Mouse (Mus musculus) naive thymus-derived CD4-positive, alpha-beta T cell, adult 2 months (primary cell): ENCODE results near the gene Nbeal1.

Source experiments
- DNase-seq: peaks from one replicate; pipeline ENCODE4 v3.0.0-alpha.2; 2011; ENCODE audit warnings: low read depth

Gene Nbeal1

GRCm38 (mm10) chr1:60343630-60344455 lies 163.4 kb downstream of the Nbeal1 start:
- DNase-seq: no peak

- DNase-seq: no peak
Observed at GRCm38 (mm10) chr1:60344670-60345069, 164.3 kb downstream of the Nbeal1 start.

GRCm38 (mm10) chr1:60345712-60346111 lies 165.3 kb downstream of the Nbeal1 start:
- DNase-seq: no peak

GRCm38 (mm10) chr1:60352786-60353185 lies 172.4 kb downstream of the Nbeal1 start:
- DNase-seq: peak; percentile 31

- DNase-seq: peak; percentile 19
Observed at GRCm38 (mm10) chr1:60361626-60362025, 181.2 kb downstream of the Nbeal1 start.

GRCm38 (mm10) chr1:60376556-60376955 lies 196.2 kb downstream of the Nbeal1 start:
- no peak for DNase-seq

- DNase-seq: no peak
Observed at GRCm38 (mm10) chr1:60381910-60382309, 201.5 kb downstream of the Nbeal1 start.
